Mouse (Mus musculus) lung, postnatal 0 days (tissue): ENCODE data around the gene Cd4. TPM values are rescaled to one million over a fixed set of nuclear protein-coding genes. Genes with fewer than 3 reads are reported as not detected.
A peak's percentile ranks its signal among the peaks of the same experiment; 100 is the strongest.

Experiments used
- ATAC-seq: fragments of 200-750 bp; cut with Nextera tagmentation; 2 replicates; pipeline ENCODE4 v1.8.0; 2017; ENCODE audit warnings: moderate library complexity
- DNase-seq: peaks from one replicate; pipeline ENCODE4 v3.0.0-alpha.2; 2016; ENCODE audit warnings: low spot score
- H3K27ac ChIP-seq: fragments of 300-500 bp; sonication (generic); 2 replicates; pipeline ENCODE4 v1.5.1; 2014; ENCODE audit warnings: antibody characterized with exemption, mild to moderate bottlenecking, low read length, mixed read lengths
- H3K27me3 ChIP-seq: fragments of 300-500 bp; sonication (generic); replicated peaks from 2 replicates; pipeline ENCODE4 v1.6.1; 2014; ENCODE audit warnings: low read length, mixed read lengths; ENCODE audit not compliant: insufficient read depth
- H3K36me3 ChIP-seq: fragments of 300-500 bp; sonication (generic); 2 replicates; pipeline ENCODE4 v1.6.1; 2014; ENCODE audit warnings: low read length, mixed read lengths; ENCODE audit not compliant: insufficient read depth
- H3K4me1 ChIP-seq: fragments of 300-500 bp; sonication (generic); 2 replicates; pipeline ENCODE4 v1.6.1; 2014; ENCODE audit warnings: antibody characterized with exemption, low read depth, low read length, mixed read lengths; ENCODE audit not compliant: insufficient read depth
- H3K4me2 ChIP-seq: fragments of 300-500 bp; sonication (generic); replicated peaks from 2 replicates; pipeline ENCODE4 v1.6.1; 2014; ENCODE audit warnings: low read depth, mild to moderate bottlenecking, low read length, moderate library complexity, mixed read lengths
- H3K4me3 ChIP-seq: fragments of 300-500 bp; sonication (generic); 2 replicates; pipeline ENCODE4 v1.5.1; 2014; ENCODE audit warnings: low read depth, low read length
- H3K9ac ChIP-seq: fragments of 300-500 bp; sonication (generic); replicated peaks from 2 replicates; pipeline ENCODE4 v1.6.1; 2014; ENCODE audit warnings: low read depth, mild to moderate bottlenecking
- H3K9me3 ChIP-seq: fragments of 300-500 bp; sonication (generic); 2 replicates; pipeline ENCODE4 v1.6.1; 2016; ENCODE audit warnings: low read length, mixed read lengths
- CTCF ChIP-seq: IDR thresholded peaks from 2 replicates; pipeline ENCODE4 v1.5.1; 2016; ENCODE audit warnings: antibody characterized with exemption, mild to moderate bottlenecking
- EP300 ChIP-seq: IDR thresholded peaks from 2 replicates; pipeline ENCODE4 v1.6.1; 2016; ENCODE audit warnings: antibody characterized with exemption, mild to moderate bottlenecking, control low read depth
- WGBS: fragments of 180-500 bp; shearing (Covaris S2); extraction: QIAGEN DNeasy Blood & Tissue Kit; methylation state at CpG from one replicate; pipeline ENCODE4 v1.1.7; 2014; 5-methylcytosine and 5-hydroxymethylcytosine counted together
- polyA plus RNA-seq: library from polyadenylated mRNA; unstranded; fragments of >200 nt; fragmentation: Nextera tagmentation; extraction: Ambion mirVana; gene quantifications from 2 replicates; pipeline ENCODE4 v1.2.1, GENCODE M21; 2015

The Cd4 gene
- polyA plus RNA-seq, 1 experiment from 2014 or later = 0.10 TPM

GRCm38 (mm10) chr6:124817971-124818370 is 70.0 kb downstream of the Cd4 start:
- H3K4me3 ChIP-seq = no peak overlapping the region
- H3K27ac ChIP-seq = no peak overlapping the region
- 80% methylated on average over 8 of the region's 8 CpGs for WGBS
- H3K27me3 ChIP-seq = no peaks in the 10 kb centered on the region
- H3K4me2 ChIP-seq = no peak overlapping the region
- H3K9ac ChIP-seq = no peak overlapping the region
- H3K4me1 ChIP-seq = peaks cover under 1% of the 10 kb centered on the region; the same call in 1 of the 2 replicates
- no peak for ATAC-seq
- TF ChIP-seq CTCF = no peak
- TF ChIP-seq EP300 = no peak
- peak; percentile 42 for DNase-seq
- no peaks in the 10 kb centered on the region for H3K9me3 ChIP-seq
- H3K36me3 ChIP-seq = peaks cover 43% of the 10 kb centered on the region

GRCm38 (mm10) chr6:124817563-124817962 is 70.5 kb downstream of the Cd4 start:
- Histone ChIP-seq H3K36me3 (peaks cover 40% of the 10 kb centered on the region), H3K9ac (no peak overlapping the region), H3K4me3 (no peak overlapping the region), H3K4me2 (no peak overlapping the region), H3K27me3 (no peaks in the 10 kb centered on the region), H3K4me1 (peaks cover 5% of the 10 kb centered on the region; the same call in 1 of the 2 replicates), H3K27ac (no peak overlapping the region), H3K9me3 (no peaks in the 10 kb centered on the region)
- ATAC-seq (no peak), DNase-seq (no peak)
- 94% methylated on average over 8 of the region's 8 CpGs for WGBS
- no peak for TF ChIP-seq EP300
- TF ChIP-seq CTCF = no peak

- no peaks in the 10 kb centered on the region for H3K9me3 ChIP-seq
- H3K27me3 ChIP-seq = no peaks in the 10 kb centered on the region
- no peak overlapping the region for H3K9ac ChIP-seq
- ATAC-seq = no peak
- H3K27ac ChIP-seq = no peak overlapping the region
- H3K4me3 ChIP-seq = no peak overlapping the region
- TF ChIP-seq EP300 (no peak), CTCF (no peak)
- WGBS = 96% methylated on average over 11 of the region's 11 CpGs
- H3K4me1 ChIP-seq = peaks cover 5% of the 10 kb centered on the region; the same call in 1 of the 2 replicates
- no peak for DNase-seq
- peaks cover 35% of the 10 kb centered on the region for H3K36me3 ChIP-seq
- H3K4me2 ChIP-seq = no peak overlapping the region
Measured at GRCm38 (mm10) chr6:124817125-124817524, 70.9 kb downstream of the Cd4 start.

GRCm38 (mm10) chr6:124816611-124817010 is 71.4 kb downstream of the Cd4 start:
- TF ChIP-seq EP300 = no peak
- no peak for TF ChIP-seq CTCF
- peaks cover 5% of the 10 kb centered on the region; the same call in 1 of the 2 replicates for H3K4me1 ChIP-seq
- DNase-seq (no peak), ATAC-seq (no peak)
- no peak overlapping the region for H3K27ac ChIP-seq
- WGBS = 88% methylated on average over 4 of the region's 4 CpGs
- no peak overlapping the region for H3K4me3 ChIP-seq
- H3K4me2 ChIP-seq = no peak overlapping the region
- H3K9me3 ChIP-seq = no peaks in the 10 kb centered on the region
- H3K9ac ChIP-seq = no peak overlapping the region
- H3K36me3 ChIP-seq = peaks cover 30% of the 10 kb centered on the region
- no peaks in the 10 kb centered on the region for H3K27me3 ChIP-seq

GRCm38 (mm10) chr6:124814858-124815774 is 72.9 kb downstream of the Cd4 start:
- WGBS = 65% methylated on average over 8 of the region's 9 CpGs
- no peak overlapping the region for H3K4me2 ChIP-seq
- no peaks in the 10 kb centered on the region for H3K27me3 ChIP-seq
- no peak for ATAC-seq
- no peak for TF ChIP-seq EP300
- no peak for TF ChIP-seq CTCF
- no peak overlapping the region for H3K9ac ChIP-seq
- H3K4me3 ChIP-seq = no peak overlapping the region
- no peaks in the 10 kb centered on the region for H3K9me3 ChIP-seq
- H3K4me1 ChIP-seq = peaks cover 5% of the 10 kb centered on the region; the same call in 1 of the 2 replicates
- H3K36me3 ChIP-seq = peaks cover 18% of the 10 kb centered on the region
- no peak for DNase-seq
- no peak overlapping the region for H3K27ac ChIP-seq

Other genes starting within 250 kb of the Cd4 start
- gene Lpcat3, start 225.2 kb downstream of the Cd4 start, polyA plus RNA-seq = 67.3 and 74.2 TPM in 2 replicates
- 83.1 and 86.7 TPM in 2 replicates for gene Emg1, start 176.0 kb downstream of the Cd4 start, polyA plus RNA-seq
- 162 and 169 TPM in 2 replicates for gene Phb2, start 175.9 kb downstream of the Cd4 start, polyA plus RNA-seq
- 24.0 and 27.8 TPM in 2 replicates for gene Ptpn6, start 149.5 kb downstream of the Cd4 start, polyA plus RNA-seq
- 332 and 367 TPM in 2 replicates for gene Grcc10, start 146.8 kb downstream of the Cd4 start, polyA plus RNA-seq
- not detected in 2 replicates for gene Gm45234, start 132.2 kb downstream of the Cd4 start, polyA plus RNA-seq
- gene Atn1, start 131.7 kb downstream of the Cd4 start, polyA plus RNA-seq = 9.6 and 11.2 TPM in 2 replicates
- gene Eno2, start 118.5 kb downstream of the Cd4 start, polyA plus RNA-seq = 1.2 and 1.5 TPM in 2 replicates
- gene Lrrc23, start 108.5 kb downstream of the Cd4 start, polyA plus RNA-seq = 26.7 and 34.0 TPM in 2 replicates
- 27.6 and 33.7 TPM in 2 replicates for gene Spsb2, start 79.6 kb downstream of the Cd4 start, polyA plus RNA-seq
- 186 and 187 TPM in 2 replicates for gene Tpi1, start 73.9 kb downstream of the Cd4 start, polyA plus RNA-seq
- gene Usp5, start 58.7 kb downstream of the Cd4 start, polyA plus RNA-seq = 53.6 and 54.3 TPM in 2 replicates
- gene Cdca3, start 58.7 kb downstream of the Cd4 start, polyA plus RNA-seq = 8.2 and 11.8 TPM in 2 replicates
- gene Gnb3, start 47.9 kb downstream of the Cd4 start, polyA plus RNA-seq = 0.24 and 0.26 TPM in 2 replicates
- gene P3h3, start 30.5 kb downstream of the Cd4 start, polyA plus RNA-seq = 8.4 and 9.3 TPM in 2 replicates
- 0.20 and 0.26 TPM in 2 replicates for gene Gpr162, start 24.2 kb downstream of the Cd4 start, polyA plus RNA-seq
- 2.3 TPM in 2 replicates for gene Lag3, start 23.5 kb upstream of the Cd4 start, polyA plus RNA-seq
- 533 and 563 TPM in 2 replicates for gene Ptms, start 31.9 kb upstream of the Cd4 start, polyA plus RNA-seq
- 289 and 300 TPM in 2 replicates for gene Mlf2, start 43.2 kb upstream of the Cd4 start, polyA plus RNA-seq
- gene Cops7a, start 77.3 kb upstream of the Cd4 start, polyA plus RNA-seq = 112 and 118 TPM in 2 replicates
- 0.29 and 0.35 TPM in 2 replicates for gene Pianp, start 108.5 kb upstream of the Cd4 start, polyA plus RNA-seq
- gene Zfp384, start 120.9 kb upstream of the Cd4 start, polyA plus RNA-seq = 8.6 and 9.9 TPM in 2 replicates
- gene Ing4, start 151.5 kb upstream of the Cd4 start, polyA plus RNA-seq = 100 and 104 TPM in 2 replicates
- 4.1 and 4.4 TPM in 2 replicates for gene Acrbp, start 161.5 kb upstream of the Cd4 start, polyA plus RNA-seq
- 0.19 and 0.44 TPM in 2 replicates for gene Lpar5, start 179.7 kb upstream of the Cd4 start, polyA plus RNA-seq
- gene Chd4, start 207.8 kb upstream of the Cd4 start, polyA plus RNA-seq = 53.5 and 59.8 TPM in 2 replicates
- gene Nop2, start 243.7 kb upstream of the Cd4 start, polyA plus RNA-seq = 16.9 and 17.7 TPM in 2 replicates